Mouse (Mus musculus): ENCODE results near the gene Tle2. TPM values are rescaled to one million over a fixed set of nuclear protein-coding genes. Genes with fewer than 3 reads are reported as not detected.

Gene Tle2
- polyA plus RNA-seq, 1 experiment from 2014 or later = 27.5 TPM

- 0% methylated on average over 26 of the region's 30 CpGs for WGBS
- Histone ChIP-seq H3K27ac (ENCODE audit: low read depth) (peak overlapping the region; percentile 50; the same call in 1 of the 2 replicates), H3K4me1 (ENCODE audit: insufficient read depth) (peaks cover 45% of the 10 kb centered on the region), H3K27me3 (ENCODE audit: insufficient read depth, low read length) (peaks cover 13% of the 10 kb centered on the region; the same call in 1 of the 2 replicates), H3K36me3 (ENCODE audit: insufficient read depth) (peaks cover 3% of the 10 kb centered on the region; the same call in 1 of the 2 replicates), H3K9me3 (ENCODE audit: low read depth, low read length) (no peaks in the 10 kb centered on the region), H3K4me3 (ENCODE audit: low read depth, low read length) (peak overlapping the region; percentile 55), H3K4me2 (peak overlapping the region; percentile 86), H3K9ac (peak overlapping the region; percentile 65)
- no peak for TF ChIP-seq CTCF (IDR thresholded peaks at IDR 0.05; ENCODE audit: low read depth)
- ATAC-seq (ENCODE audit: insufficient read depth) (peak; percentile 7; the same call in 1 of the 2 replicates), DNase-seq (peak; percentile 76)
Measured at GRCm38 (mm10) chr10:81575208-81575631, 859 bp downstream of the Tle2 start.

- Histone ChIP-seq H3K9ac (peak overlapping the region; percentile 65), H3K27ac (ENCODE audit: low read depth) (peak overlapping the region; percentile 50; the same call in 1 of the 2 replicates), H3K4me2 (peak overlapping the region; percentile 86), H3K27me3 (ENCODE audit: insufficient read depth, low read length) (peaks cover 13% of the 10 kb centered on the region; the same call in 1 of the 2 replicates), H3K9me3 (ENCODE audit: low read depth, low read length) (no peaks in the 10 kb centered on the region), H3K4me3 (ENCODE audit: low read depth, low read length) (peak overlapping the region; percentile 55), H3K4me1 (ENCODE audit: insufficient read depth) (peaks cover 40% of the 10 kb centered on the region), H3K36me3 (ENCODE audit: insufficient read depth) (peaks cover 5% of the 10 kb centered on the region; the same call in 1 of the 2 replicates)
- ATAC-seq (ENCODE audit: insufficient read depth) (no peak), DNase-seq (peak; percentile 34)
- TF ChIP-seq CTCF (IDR thresholded peaks at IDR 0.05; ENCODE audit: low read depth) = no peak
- 1% methylated on average over 6 of the region's 6 CpGs for WGBS
Measured at GRCm38 (mm10) chr10:81575695-81576094, 1.3 kb downstream of the Tle2 start.

- H3K9me3 ChIP-seq (ENCODE audit: low read depth, low read length) = no peaks in the 10 kb centered on the region
- DNase-seq = no peak
- H3K27ac ChIP-seq (ENCODE audit: low read depth) = no peak overlapping the region
- no peak for ATAC-seq (ENCODE audit: insufficient read depth)
- no peak overlapping the region for H3K9ac ChIP-seq
- TF ChIP-seq CTCF (IDR thresholded peaks at IDR 0.05; ENCODE audit: low read depth) = no peak
- H3K4me3 ChIP-seq (ENCODE audit: low read depth, low read length) = no peak overlapping the region
- 65% methylated on average over 4 of the region's 4 CpGs for WGBS
- no peak overlapping the region for H3K4me2 ChIP-seq
- peaks cover 26% of the 10 kb centered on the region; the same call in 1 of the 2 replicates for H3K36me3 ChIP-seq (ENCODE audit: insufficient read depth)
- H3K27me3 ChIP-seq (ENCODE audit: insufficient read depth, low read length) = peaks cover 6% of the 10 kb centered on the region; the same call in 1 of the 2 replicates
- H3K4me1 ChIP-seq (ENCODE audit: insufficient read depth) = 0 out of 2 replicates have a peak, but pooled peaks cover 11% of the 10 kb centered on the region
Measured at GRCm38 (mm10) chr10:81579967-81580366, 5.6 kb downstream of the Tle2 start.

GRCm38 (mm10) chr10:81580441-81581070 is 6.2 kb downstream of the Tle2 start:
- Histone ChIP-seq H3K9ac (no peak overlapping the region), H3K9me3 (ENCODE audit: low read depth, low read length) (no peaks in the 10 kb centered on the region), H3K4me2 (peak overlapping the region; percentile 36; the same call in 1 of the 2 replicates), H3K36me3 (ENCODE audit: insufficient read depth) (peaks cover 30% of the 10 kb centered on the region; the same call in 1 of the 2 replicates), H3K27ac (ENCODE audit: low read depth) (peak overlapping the region; percentile 12; the same call in 1 of the 2 replicates), H3K27me3 (ENCODE audit: insufficient read depth, low read length) (peaks cover 6% of the 10 kb centered on the region; the same call in 1 of the 2 replicates), H3K4me3 (ENCODE audit: low read depth, low read length) (no peak overlapping the region), H3K4me1 (ENCODE audit: insufficient read depth) (0 out of 2 replicates have a peak, but pooled peaks cover 7% of the 10 kb centered on the region)
- DNase-seq (peak; percentile 43), ATAC-seq (ENCODE audit: insufficient read depth) (no peak)
- peak; percentile 51 for TF ChIP-seq CTCF (IDR thresholded peaks at IDR 0.05; ENCODE audit: low read depth)
- 45% methylated on average over 25 of the region's 25 CpGs for WGBS

- no peaks in the 10 kb centered on the region for H3K9me3 ChIP-seq (ENCODE audit: low read depth, low read length)
- ATAC-seq (ENCODE audit: insufficient read depth) = no peak
- no peak overlapping the region for H3K4me2 ChIP-seq
- H3K36me3 ChIP-seq (ENCODE audit: insufficient read depth) = peaks cover 56% of the 10 kb centered on the region
- no peaks in the 10 kb centered on the region for H3K4me1 ChIP-seq (ENCODE audit: insufficient read depth)
- DNase-seq = no peak
- no peak overlapping the region for H3K9ac ChIP-seq
- 45% methylated on average over 6 of the region's 6 CpGs for WGBS
- no peak overlapping the region for H3K4me3 ChIP-seq (ENCODE audit: low read depth, low read length)
- TF ChIP-seq CTCF (IDR thresholded peaks at IDR 0.05; ENCODE audit: low read depth) = no peak
- H3K27me3 ChIP-seq (ENCODE audit: insufficient read depth, low read length) = no peaks in the 10 kb centered on the region
- H3K27ac ChIP-seq (ENCODE audit: low read depth) = no peak overlapping the region
Measured at GRCm38 (mm10) chr10:81583347-81583746, 9.0 kb downstream of the Tle2 start.

- no peak for TF ChIP-seq CTCF (IDR thresholded peaks at IDR 0.05; ENCODE audit: low read depth)
- no peak overlapping the region for H3K4me3 ChIP-seq (ENCODE audit: low read depth, low read length)
- no peak for DNase-seq
- no peak overlapping the region for H3K9ac ChIP-seq
- H3K36me3 ChIP-seq (ENCODE audit: insufficient read depth) = peaks cover 50% of the 10 kb centered on the region
- H3K4me2 ChIP-seq = no peak overlapping the region
- no peaks in the 10 kb centered on the region for H3K4me1 ChIP-seq (ENCODE audit: insufficient read depth)
- H3K27me3 ChIP-seq (ENCODE audit: insufficient read depth, low read length) = peaks cover 3% of the 10 kb centered on the region
- no peaks in the 10 kb centered on the region for H3K9me3 ChIP-seq (ENCODE audit: low read depth, low read length)
- no peak for ATAC-seq (ENCODE audit: insufficient read depth)
- no peak overlapping the region for H3K27ac ChIP-seq (ENCODE audit: low read depth)
- WGBS = 57% methylated on average over 7 of the region's 7 CpGs
Measured at GRCm38 (mm10) chr10:81588739-81589138, 14.4 kb downstream of the Tle2 start.

GRCm38 (mm10) chr10:81591846-81592245 is 17.5 kb downstream of the Tle2 start:
- Histone ChIP-seq H3K4me2 (no peak overlapping the region), H3K27me3 (ENCODE audit: insufficient read depth, low read length) (peaks cover 17% of the 10 kb centered on the region), H3K27ac (ENCODE audit: low read depth) (no peak overlapping the region), H3K9ac (no peak overlapping the region), H3K4me3 (ENCODE audit: low read depth, low read length) (no peak overlapping the region), H3K9me3 (ENCODE audit: low read depth, low read length) (no peaks in the 10 kb centered on the region), H3K4me1 (ENCODE audit: insufficient read depth) (0 out of 2 replicates have a peak, but pooled peaks cover 7% of the 10 kb centered on the region), H3K36me3 (ENCODE audit: insufficient read depth) (peaks cover 23% of the 10 kb centered on the region)
- 0 out of 2 replicates have a peak, but pooled peaks have one; percentile 4 for ATAC-seq (ENCODE audit: insufficient read depth)
- WGBS = 47% methylated on average over 9 of the region's 9 CpGs
- no peak for TF ChIP-seq CTCF (IDR thresholded peaks at IDR 0.05; ENCODE audit: low read depth)
- DNase-seq = no peak
